Comparison of ENCODE assay signal across 14 mouse cellular contexts in genomic region chr2:75730052-75730451, GRCm38 (mm10). TPM values are rescaled to one million over a fixed set of nuclear protein-coding genes. Genes with fewer than 3 reads are reported as not detected.
DNase-seq lines count a peak whose midpoint lies in the region; ATAC-seq and TF ChIP-seq lines count a peak whose summit lies in the region.
"Had no signal": no experiment of that assay in that cellular context is flagged by ENCODE, and none has a peak within 500 bp of the region (broad histone marks: within the 10 kb centered on the region; RNA-seq: fewer than 3 reads in every experiment).

No protein-coding gene starts in this region.

- no peaks in the 10 kb centered on the region for H3K27me3 ChIP-seq in hindbrain, postnatal 0 days (ENCODE audit: insufficient read depth, low read length)
- no peaks in the 10 kb centered on the region for H3K27me3 ChIP-seq in hindbrain, embryonic 16.5 days (replicated peaks; ENCODE audit: control insufficient read depth, insufficient read depth, low read length)
- no peaks in the 10 kb centered on the region for H3K27me3 ChIP-seq in forebrain, embryonic 14.5 days (replicated peaks; ENCODE audit: control insufficient read depth, insufficient read depth, low read length)
- H3K27me3 ChIP-seq: liver, embryonic 12.5 days had no signal

- no peak overlapping the region for H3K4me2 ChIP-seq in hindbrain, postnatal 0 days (ENCODE audit: low read depth, low read length)
- H3K4me2 ChIP-seq in hindbrain, embryonic 16.5 days (ENCODE audit: low read length), result no peak overlapping the region
- no peak overlapping the region for H3K4me2 ChIP-seq in forebrain, embryonic 14.5 days (ENCODE audit: low read length)
- H3K4me2 ChIP-seq: liver, embryonic 12.5 days had no signal

- no peak overlapping the region for H3K27ac ChIP-seq in hindbrain, postnatal 0 days
- no peak overlapping the region for H3K27ac ChIP-seq in hindbrain, embryonic 16.5 days (ENCODE audit: low read depth, low read length)
- H3K27ac ChIP-seq in forebrain, embryonic 14.5 days (ENCODE audit: low read depth, low read length), result no peak overlapping the region
- H3K27ac ChIP-seq: forebrain, embryonic 10.5 days; liver, embryonic 12.5 days had no signal

- DNase-seq in hindbrain, postnatal 0 days (ENCODE audit: low spot score), result peak; percentile 3
- DNase-seq in cerebellum, adult 11 months, result peak; percentile 51
- peak; percentile 55 to 67 for DNase-seq in cerebellum, postnatal 36 days
- peak; percentile 54 for DNase-seq in heart, postnatal 25 days (ENCODE audit: low spot score)
- DNase-seq in forebrain, embryonic 14.5 days (ENCODE audit: low spot score), result no peak
- DNase-seq in kidney, postnatal 36 days, result no peak
- DNase-seq in kidney, postnatal 4 days, result no peak
- DNase-seq: adrenal gland, adult 8-10 months; spleen, adult 18-20 months; thymus, adult 2 months had no signal

- no peaks in the 10 kb centered on the region for H3K36me3 ChIP-seq in hindbrain, postnatal 0 days (ENCODE audit: insufficient read depth, low read length)
- H3K36me3 ChIP-seq in hindbrain, embryonic 16.5 days (ENCODE audit: control insufficient read depth, insufficient read depth, low read length), result no peaks in the 10 kb centered on the region
- H3K36me3 ChIP-seq in forebrain, embryonic 14.5 days (ENCODE audit: control insufficient read depth, insufficient read depth, low read length), result no peaks in the 10 kb centered on the region
- H3K36me3 ChIP-seq: forebrain, embryonic 10.5 days; liver, embryonic 12.5 days had no signal

- intact Hi-C loops in heart, postnatal 25 days (cut with DNase I), result no loop called here

- H3K4me3 ChIP-seq in hindbrain, postnatal 0 days (ENCODE audit: low read length), result no peak overlapping the region
- no peak overlapping the region for H3K4me3 ChIP-seq in hindbrain, embryonic 16.5 days (ENCODE audit: low read length)
- no peak overlapping the region for H3K4me3 ChIP-seq in forebrain, embryonic 14.5 days (ENCODE audit: low read depth, low read length)
- H3K4me3 ChIP-seq: forebrain, embryonic 10.5 days; liver, embryonic 12.5 days had no signal

- WGBS in hindbrain, postnatal 0 days, result 73% methylated on average over 10 of the region's 10 CpGs
- WGBS in hindbrain, embryonic 16.5 days, result 83% methylated on average over 10 of the region's 10 CpGs
- 83% methylated on average over 10 of the region's 10 CpGs for WGBS in forebrain, embryonic 14.5 days

- no peaks in the 10 kb centered on the region for H3K9me3 ChIP-seq in hindbrain, postnatal 0 days (ENCODE audit: low read length)
- H3K9me3 ChIP-seq in hindbrain, embryonic 16.5 days (ENCODE audit: control insufficient read depth, low read length), result no peaks in the 10 kb centered on the region
- no peaks in the 10 kb centered on the region for H3K9me3 ChIP-seq in forebrain, embryonic 14.5 days (replicated peaks; ENCODE audit: control insufficient read depth, low read length)
- H3K9me3 ChIP-seq: forebrain, embryonic 10.5 days; liver, embryonic 12.5 days had no signal

- H3K4me1 ChIP-seq in hindbrain, postnatal 0 days (ENCODE audit: insufficient read depth, low read length), result no peaks in the 10 kb centered on the region
- no peaks in the 10 kb centered on the region for H3K4me1 ChIP-seq in hindbrain, embryonic 16.5 days (ENCODE audit: control insufficient read depth, insufficient read depth, low read depth, low read length)
- H3K4me1 ChIP-seq in forebrain, embryonic 14.5 days (ENCODE audit: control insufficient read depth, insufficient read depth, low read length), result no peaks in the 10 kb centered on the region

- TF ChIP-seq CTCF in hindbrain, postnatal 0 days (IDR thresholded peaks at IDR 0.05; ENCODE audit: low read depth), result no peak

- no peak for ATAC-seq in hindbrain, postnatal 0 days
- no peak for ATAC-seq in hindbrain, embryonic 16.5 days
- no peak for ATAC-seq in forebrain, embryonic 14.5 days
- ATAC-seq: intestine, postnatal 0 days; liver, embryonic 12.5 days had no signal

- H3K9ac ChIP-seq in hindbrain, postnatal 0 days (replicated peaks; ENCODE audit: low read length), result no peak overlapping the region
- H3K9ac ChIP-seq in hindbrain, embryonic 16.5 days (ENCODE audit: low read depth, low read length), result no peak overlapping the region
- H3K9ac ChIP-seq in forebrain, embryonic 14.5 days (ENCODE audit: low read length), result no peak overlapping the region
- H3K9ac ChIP-seq: liver, embryonic 12.5 days had no signal

RNA-seq across cellular contexts. Expression of gene Nfe2l2, which starts 25.6 kb away (rescaled TPM):
- 7.4 and 11.6 TPM in 2 replicates for total RNA-seq in hindbrain, postnatal 0 days (2014; rRNA removed)
- 16.3 and 17.0 TPM in 2 replicates for polyA plus RNA-seq in hindbrain, postnatal 0 days (2015; fragmentation: Nextera tagmentation; extraction: Ambion mirVana)
- polyA plus RNA-seq in hindbrain, embryonic 16.5 days (2015; fragmentation: Nextera tagmentation; extraction: Ambion mirVana), result 14.3 and 15.7 TPM in 2 replicates
- 10 to 100 TPM; 56.8 to 72.0 TPM for total RNA-seq in heart, postnatal 25 days (2021)
- polyA plus RNA-seq in forebrain, embryonic 14.5 days (2014; fragmentation: Nextera tagmentation; extraction: Ambion mirVana), result 17.7 and 17.9 TPM in 2 replicates

Comparison
In these comparisons a context has a peak if more than half of its experiments do, and no peak if none do; other contexts are left out.
1. DNase-seq: peak in hindbrain, postnatal 0 days (single experiment), cerebellum, adult 11 months (single experiment), cerebellum, postnatal 36 days (2 of 2) and heart, postnatal 25 days (single experiment); none in forebrain, embryonic 14.5 days (single experiment), kidney, postnatal 36 days (0 of 2) and kidney, postnatal 4 days (0 of 2).